28 mouse cellular contexts compared by ENCODE assay signal in genomic region chr14:79671008-79671407, GRCm38 (mm10). TPM values are rescaled to one million over a fixed set of nuclear protein-coding genes. Genes with fewer than 3 reads are reported as not detected.
"Had no signal": no experiment of that assay in that cellular context is flagged by ENCODE, and none has a peak within 500 bp of the region (broad histone marks: within the 10 kb centered on the region; RNA-seq: fewer than 3 reads in every experiment).

No protein-coding gene starts in this region.

- H3K4me3 ChIP-seq: heart, adult 2 months; heart, embryonic 12.5 days; hindbrain, embryonic 13.5 days; hindbrain, embryonic 15.5 days; kidney, embryonic 15.5 days; limb, embryonic 13.5 days; limb, embryonic 15.5 days; liver, embryonic 13.5 days; liver, embryonic 15.5 days had no signal

- H3K27me3 ChIP-seq: heart, embryonic 12.5 days; hindbrain, embryonic 13.5 days; hindbrain, embryonic 15.5 days; kidney, embryonic 15.5 days; limb, embryonic 13.5 days; limb, embryonic 15.5 days; liver, embryonic 13.5 days; liver, embryonic 15.5 days had no signal

- H3K9ac ChIP-seq: heart, embryonic 12.5 days; hindbrain, embryonic 13.5 days; hindbrain, embryonic 15.5 days; kidney, embryonic 15.5 days; limb, embryonic 13.5 days; limb, embryonic 15.5 days; liver, embryonic 13.5 days; liver, embryonic 15.5 days had no signal

- H3K27ac ChIP-seq: heart, adult 2 months; hindbrain, embryonic 13.5 days; hindbrain, embryonic 15.5 days; hindbrain, postnatal 0 days; kidney, embryonic 15.5 days; kidney, postnatal 0 days; limb, embryonic 13.5 days; limb, embryonic 15.5 days; liver, embryonic 13.5 days; liver, embryonic 15.5 days had no signal

- DNase-seq: gastrocnemius, postnatal 14 days; gastrocnemius, postnatal 36 days; heart, adult 11 months; heart, adult 2 months; heart, postnatal 10 days; heart, postnatal 4 days; kidney, adult 11 months; kidney, adult 2 months; kidney, adult 9 months; kidney, postnatal 14 days; kidney, postnatal 36 days; layer of hippocampus, adult 9-11 months; layer of hippocampus, postnatal 36 days; left cerebral cortex, postnatal 4 days; liver, embryonic 13.5 days had no signal

- H3K9me3 ChIP-seq: hindbrain, embryonic 13.5 days; hindbrain, embryonic 15.5 days; kidney, embryonic 15.5 days; limb, embryonic 15.5 days; liver, embryonic 13.5 days; liver, embryonic 15.5 days had no signal

- H3K4me2 ChIP-seq: heart, embryonic 12.5 days; hindbrain, embryonic 13.5 days; hindbrain, embryonic 15.5 days; kidney, embryonic 15.5 days; limb, embryonic 13.5 days; limb, embryonic 15.5 days; liver, embryonic 11.5 days; liver, embryonic 13.5 days; liver, embryonic 15.5 days had no signal

- H3K36me3 ChIP-seq: heart, embryonic 12.5 days; hindbrain, embryonic 13.5 days; hindbrain, embryonic 15.5 days; kidney, embryonic 15.5 days; limb, embryonic 13.5 days; limb, embryonic 15.5 days; liver, embryonic 13.5 days; liver, embryonic 15.5 days had no signal

- ATAC-seq: hindbrain, postnatal 0 days; intestine, embryonic 16.5 days had no signal

- H3K4me1 ChIP-seq: liver, embryonic 13.5 days; liver, embryonic 15.5 days had no signal

RNA-seq across cellular contexts. Expression of gene Cnmd, which starts 9.0 kb away (rescaled TPM):
- total RNA-seq: heart, postnatal 10 days had no signal
- polyA plus RNA-seq: intestine, embryonic 14.5 days; large intestine, adult 2 months; liver, embryonic 13.5 days had no signal
